Mouse (Mus musculus) common myeloid progenitor, adult 5-6 weeks (primary cell): ENCODE measurements around the gene Tmem125. TPM values are rescaled to one million over a fixed set of nuclear protein-coding genes. Genes with fewer than 3 reads are reported as not detected.

Source experiments
- ATAC-seq: replicated peaks from 2 replicates; pipeline ENCODE4 v1.8.0; 2016; ENCODE audit warnings: low read depth, mild to moderate bottlenecking, moderate TSS enrichment, inconsistent platforms; ENCODE audit not compliant: poor library complexity, severe bottlenecking
- total RNA-seq: library from RNA; stranded (forward); fragments of 200-1000, 187-1606 nt; gene quantifications from 2 replicates; pipeline ENCODE4 v1.2.3, GENCODE M21; 2017

The Tmem125 gene
- total RNA-seq = 0.14 TPM in 1 of 2 replicates, not detected in the other

GRCm38 (mm10) chr4:118543592-118544260, at the start of gene Tmem125:
Gene Tmem125 (minus strand): TSS chr4:118544044.
- ATAC-seq = peak; percentile 67

DNA sequence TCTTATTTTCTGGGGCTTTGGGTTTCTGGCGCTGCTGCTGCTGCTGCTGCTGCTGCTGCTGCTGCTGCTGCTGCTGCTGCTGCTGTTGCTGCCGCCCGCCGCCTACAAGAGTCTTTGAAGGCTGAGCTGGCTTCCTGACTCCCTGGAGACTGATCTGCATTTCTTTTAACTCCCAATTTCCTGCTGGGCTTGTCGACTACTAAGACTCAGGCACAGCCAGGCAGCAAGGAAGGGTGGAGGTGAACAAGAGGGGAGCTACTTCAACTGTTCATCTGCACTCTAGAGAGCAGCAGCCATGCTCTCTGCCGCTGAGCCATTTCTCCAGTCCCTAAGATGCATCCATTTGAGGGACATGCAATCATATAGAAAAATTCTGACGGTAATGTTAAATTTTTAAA, 45.9 kb upstream of the Tmem125 start:
- ATAC-seq = no peak

GRCm38 (mm10) chr4:118589053-118589732, 45.3 kb upstream of the Tmem125 start:
- no peak for ATAC-seq

DNA sequence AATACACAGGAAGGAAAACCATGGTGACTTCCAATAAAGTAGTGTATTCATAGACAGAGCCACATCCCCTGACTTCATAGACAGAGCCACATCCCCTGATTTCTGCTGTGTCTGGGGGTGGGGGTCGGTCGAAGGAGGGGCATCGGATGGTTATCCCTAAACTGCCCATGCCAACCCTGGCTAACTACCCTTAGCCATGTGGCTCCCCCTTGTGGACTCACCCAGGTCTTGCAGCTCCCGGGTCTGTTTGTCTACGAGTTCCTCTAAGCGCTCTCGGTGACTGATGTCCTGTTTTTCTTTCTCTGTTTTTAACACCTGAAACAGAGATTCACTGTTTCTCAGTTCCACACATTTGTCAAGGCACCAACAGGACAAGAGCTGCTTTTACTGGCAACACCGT, 38.8 kb upstream of the Tmem125 start:
- ATAC-seq = no peak

- no peak for ATAC-seq
Observed at GRCm38 (mm10) chr4:118581508-118581907, 37.7 kb upstream of the Tmem125 start.

DNA sequence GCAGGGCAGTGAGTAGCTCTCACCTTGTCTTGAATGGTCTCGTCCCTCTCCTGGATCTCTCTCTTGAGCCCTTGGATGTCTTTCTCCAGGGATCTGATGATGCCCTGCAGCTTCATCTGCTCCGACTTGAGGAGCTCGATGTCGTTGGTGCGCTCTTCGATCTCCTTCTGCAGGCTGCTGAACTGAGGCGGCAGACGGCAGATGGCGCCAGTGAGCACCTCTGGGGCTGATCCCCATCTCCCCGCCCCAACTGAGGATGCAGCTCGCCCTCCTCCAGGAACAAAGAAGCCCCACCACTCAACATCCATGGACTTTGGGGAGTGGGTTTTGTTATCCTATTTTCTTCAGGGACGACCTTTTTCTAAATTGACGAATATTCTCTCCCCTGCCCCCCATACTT, 35.5 kb upstream of the Tmem125 start:
- ATAC-seq = peak; percentile 69

DNA sequence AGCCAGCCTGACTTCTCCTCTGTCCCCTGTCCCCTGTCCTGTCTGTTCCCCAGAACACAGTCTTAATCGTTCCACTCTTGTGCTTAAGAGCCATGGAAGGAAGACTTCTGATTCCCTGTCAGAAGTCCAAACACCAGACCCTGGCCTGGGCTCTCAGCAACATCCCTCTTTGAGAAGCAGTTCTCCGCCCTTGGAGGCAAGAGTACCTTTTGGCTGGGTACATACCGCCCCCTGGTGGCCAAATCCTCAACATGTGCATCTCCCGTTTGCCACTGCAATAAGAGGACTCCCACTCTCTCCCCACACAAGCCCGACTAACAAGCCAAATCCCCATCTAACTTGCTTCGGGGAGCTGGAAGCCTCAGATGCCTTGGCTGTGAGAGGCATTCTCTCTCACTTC, 32.3 kb upstream of the Tmem125 start:
- ATAC-seq = peak; percentile 79

GRCm38 (mm10) chr4:118571441-118571840, 27.6 kb upstream of the Tmem125 start:
- no peak for ATAC-seq

- no peak for ATAC-seq
Observed at GRCm38 (mm10) chr4:118569320-118569719, 25.5 kb upstream of the Tmem125 start.

- no peak for ATAC-seq
Observed at GRCm38 (mm10) chr4:118568709-118569108, 24.9 kb upstream of the Tmem125 start.

DNA sequence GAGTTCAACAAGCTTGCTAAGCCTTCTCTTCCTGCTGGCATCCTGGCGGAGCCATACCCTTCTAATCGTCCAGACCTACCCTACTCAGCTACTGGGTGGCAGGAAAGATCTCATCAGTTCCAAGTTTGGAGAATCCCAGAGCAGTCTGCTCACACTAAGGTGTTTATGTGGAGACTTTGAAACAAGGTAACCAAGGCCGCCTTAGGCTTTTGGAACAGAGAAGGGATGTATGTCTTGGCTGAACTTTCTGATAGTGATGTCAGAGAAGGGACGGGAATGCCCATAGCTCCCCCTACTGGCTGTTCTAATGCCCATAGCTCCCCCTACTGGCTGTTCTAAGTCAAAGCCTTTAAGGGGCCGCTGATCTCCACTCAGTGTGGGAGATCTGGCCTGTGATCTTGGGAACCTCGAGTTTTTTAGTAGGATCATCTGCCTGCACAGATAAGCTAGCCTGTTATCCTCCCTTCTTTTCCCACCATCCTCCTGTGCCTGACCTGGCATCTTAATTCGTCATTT, 22.4 kb upstream of the Tmem125 start:
- ATAC-seq = peak; percentile 93

DNA sequence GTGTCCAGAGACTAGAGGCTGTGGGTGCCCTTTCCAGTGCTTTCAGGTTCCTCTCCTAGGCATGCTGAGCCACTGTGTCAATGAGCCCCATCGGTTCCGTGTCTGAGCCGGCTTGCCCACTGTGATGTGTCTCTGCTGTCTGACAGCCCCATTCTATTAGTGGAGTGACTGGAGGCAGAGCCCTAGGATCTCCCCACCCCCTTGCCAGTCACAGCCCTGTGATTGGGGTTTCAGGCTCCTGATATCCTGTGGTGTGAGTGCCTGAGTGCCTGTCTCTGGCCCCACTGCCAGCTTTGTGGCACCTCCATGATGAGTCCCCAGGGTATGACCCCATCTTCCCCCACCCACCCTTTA, 21.1 kb upstream of the Tmem125 start:
- ATAC-seq = no peak

DNA sequence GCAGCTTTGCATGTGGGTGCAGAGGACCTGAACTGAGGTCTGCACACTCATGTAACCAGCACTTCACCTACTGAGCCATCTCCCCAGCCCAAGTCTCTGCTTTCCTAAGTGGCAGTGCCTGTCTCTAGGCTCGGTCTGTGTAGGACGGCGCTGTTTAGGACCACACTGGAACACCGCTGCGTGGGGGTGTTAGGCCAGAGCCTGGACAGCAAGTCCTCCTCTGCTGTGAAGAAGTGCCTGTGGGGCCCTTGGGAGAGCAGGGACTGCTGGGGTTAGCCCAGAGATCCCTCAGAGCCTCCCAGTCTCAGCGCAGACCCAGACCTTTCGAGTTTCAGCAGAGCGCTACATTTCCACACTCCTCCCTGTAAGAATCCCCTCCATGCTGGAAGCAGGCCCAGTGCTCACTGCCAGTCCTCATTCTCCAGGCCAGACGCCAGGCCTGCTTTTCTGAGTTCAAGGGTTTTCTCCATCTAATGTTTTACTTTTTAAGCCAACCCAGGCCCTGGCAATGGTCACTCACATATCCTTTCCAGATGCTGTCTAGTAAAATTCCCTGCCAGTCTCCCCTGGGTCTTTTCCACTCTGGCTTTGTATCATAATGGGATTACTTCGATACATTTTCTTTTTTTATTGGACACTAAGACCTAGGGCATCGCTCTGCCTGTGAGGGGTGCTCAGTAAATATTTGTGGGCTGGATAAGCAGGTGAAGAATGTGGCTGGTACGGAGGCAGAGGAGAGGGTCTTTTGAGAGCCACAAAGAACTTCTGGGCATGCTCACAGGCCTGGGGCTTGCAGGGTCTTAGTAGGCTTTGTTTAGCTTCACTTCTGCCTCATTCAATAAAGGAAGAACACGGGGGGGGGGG, 20.4 kb upstream of the Tmem125 start:
- no peak for ATAC-seq

- ATAC-seq = no peak
Observed at GRCm38 (mm10) chr4:118553039-118553649, 9.3 kb upstream of the Tmem125 start.

DNA sequence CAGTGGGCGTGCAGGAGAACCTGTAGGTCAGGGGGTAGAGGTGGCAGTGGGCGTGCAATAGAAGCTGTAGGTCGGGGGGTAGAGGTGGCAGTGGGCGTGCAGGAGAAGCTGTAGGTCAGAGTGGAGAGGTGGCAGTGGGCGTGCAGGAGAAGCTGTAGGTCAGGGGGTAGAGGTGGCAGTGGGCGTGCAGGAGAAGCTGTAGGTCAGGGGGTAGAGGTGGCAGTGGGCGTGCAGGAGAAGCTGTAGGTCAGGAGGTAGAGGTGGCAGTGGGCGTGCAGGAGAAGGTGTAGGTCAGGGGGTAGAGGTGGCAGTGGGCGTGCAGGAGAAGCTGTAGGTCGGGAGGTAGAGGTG, 4.3 kb upstream of the Tmem125 start:
- ATAC-seq = peak; percentile 55

DNA sequence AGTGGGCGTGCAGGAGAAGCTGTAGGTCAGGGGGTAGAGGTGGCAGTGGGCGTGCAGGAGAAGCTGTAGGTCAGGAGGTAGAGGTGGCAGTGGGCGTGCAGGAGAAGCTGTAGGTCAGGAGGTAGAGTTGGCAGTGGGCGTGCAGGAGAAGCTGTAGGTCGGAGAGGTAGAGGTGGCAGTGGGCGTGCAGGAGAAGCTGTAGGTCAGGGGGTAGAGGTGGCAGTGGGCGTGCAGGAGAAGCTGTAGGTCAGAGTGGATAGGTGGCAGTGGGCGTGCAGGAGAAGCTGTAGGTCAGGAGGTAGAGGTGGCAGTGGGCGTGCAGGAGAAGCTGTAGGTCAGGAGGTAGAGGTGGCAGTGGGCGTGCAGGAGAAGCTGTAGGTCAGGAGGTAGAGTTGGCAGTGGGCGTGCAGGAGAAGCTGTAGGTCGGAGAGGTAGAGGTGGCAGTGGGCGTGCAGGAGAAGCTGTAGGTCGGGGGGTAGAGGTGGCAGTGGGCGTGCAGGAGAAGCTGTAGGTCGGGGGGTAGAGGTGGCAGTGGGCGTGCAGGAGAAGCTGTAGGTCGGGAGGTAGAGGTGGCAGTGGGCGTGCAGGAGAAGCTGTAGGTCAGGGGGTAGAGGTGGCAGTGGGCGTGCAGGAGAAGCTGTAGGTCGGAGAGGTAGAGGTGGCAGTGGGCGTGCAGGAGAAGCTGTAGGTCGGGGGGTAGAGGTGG, 3.7 kb upstream of the Tmem125 start:
- peak; percentile 55 for ATAC-seq

DNA sequence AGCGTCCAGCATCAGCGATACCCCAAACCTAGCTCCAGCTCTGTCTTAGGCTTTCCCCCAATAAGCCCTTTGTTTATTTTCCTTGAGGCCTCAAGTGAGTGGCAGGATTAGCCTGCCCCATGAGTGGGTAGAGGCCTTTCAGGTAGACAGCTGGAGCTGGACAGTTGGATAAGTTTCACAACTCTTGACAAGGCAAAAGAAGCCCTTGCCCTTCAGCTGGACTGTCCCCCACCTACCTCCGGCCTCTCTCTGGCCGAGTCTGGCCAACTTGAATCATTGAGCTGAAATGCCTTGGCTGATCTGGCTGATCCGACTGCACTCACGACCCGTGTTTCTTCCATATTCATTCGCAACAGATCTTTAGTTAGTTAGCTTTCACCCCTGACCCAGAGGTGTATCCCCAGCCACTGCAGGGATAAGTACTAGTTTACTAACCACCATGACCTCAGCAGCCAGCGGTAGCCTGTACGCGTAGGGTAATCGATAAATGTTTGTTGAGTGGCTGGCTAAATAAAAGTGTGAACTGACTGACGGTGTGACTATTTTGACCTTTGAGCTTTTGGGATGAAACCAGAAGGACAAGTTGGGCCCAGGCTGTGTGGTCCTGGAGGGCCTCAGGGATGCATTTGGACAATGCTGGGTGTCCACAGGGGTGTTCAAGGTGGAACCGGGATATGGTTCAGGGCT, 740 bp upstream of the Tmem125 start:
- ATAC-seq = no peak

DNA sequence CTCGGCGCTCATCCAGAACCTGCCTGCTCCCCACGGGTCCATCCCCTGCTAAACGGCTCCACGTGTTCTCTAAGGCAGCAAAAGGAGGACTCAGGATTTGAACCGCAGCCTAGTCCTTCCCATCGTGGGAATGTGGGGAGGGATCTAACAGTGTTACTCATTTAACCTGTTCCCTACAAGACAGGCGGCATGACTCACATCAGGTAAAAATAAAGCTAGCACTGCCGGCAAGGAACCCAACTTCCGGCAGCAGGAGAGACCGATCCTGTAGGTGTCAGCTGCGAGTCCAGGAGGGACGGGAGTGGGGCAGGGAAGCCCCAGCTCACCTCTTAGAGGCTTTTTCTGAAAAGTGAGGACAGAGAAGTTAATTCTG, 700 bp downstream of the Tmem125 start:
- ATAC-seq = no peak

DNA sequence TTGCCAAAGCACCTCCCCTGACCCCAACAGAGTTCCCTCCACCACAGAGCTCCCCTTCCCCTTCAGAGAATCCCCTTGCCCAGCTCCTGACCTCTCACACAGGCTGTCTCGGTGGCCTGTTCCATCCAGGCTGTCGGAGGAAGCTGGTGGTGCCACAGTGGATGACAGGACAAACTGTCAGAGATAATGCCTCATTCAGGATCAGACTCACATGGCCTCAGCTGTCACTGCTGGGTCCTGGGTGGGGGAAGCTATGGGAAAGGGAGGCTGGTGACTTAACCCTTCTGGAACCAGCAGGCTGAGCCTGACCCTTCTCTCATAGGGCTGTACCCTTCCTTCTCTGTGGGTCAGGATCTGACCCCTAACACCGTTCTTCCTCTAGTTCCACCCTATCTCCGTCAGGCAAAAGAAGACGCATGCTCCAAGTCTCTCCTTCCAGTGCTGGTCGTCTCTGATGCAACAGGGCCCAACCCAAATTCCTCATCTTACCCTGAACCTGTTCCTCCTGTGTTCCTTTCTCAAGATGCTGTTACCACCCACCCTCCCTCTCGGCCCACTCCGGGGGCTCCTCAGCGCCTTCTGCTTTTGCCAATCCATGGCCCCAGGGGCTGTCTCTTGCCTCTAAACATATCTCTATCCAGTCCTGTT, 1.2 kb downstream of the Tmem125 start:
- no peak for ATAC-seq
